Mouse (Mus musculus) thymus, adult 2 months (tissue): ENCODE results near the gene E2f1.

Experiments used
- CTCF ChIP-seq: fragments of 200-500 bp; IDR thresholded peaks from 2 replicates; pipeline ENCODE4 v1.5.1; 2012; ENCODE audit warnings: mild to moderate bottlenecking, control low read depth, low read length, moderate library complexity, borderline replicate concordance; ENCODE audit not compliant: control insufficient read depth, poor library complexity, insufficient read depth; ENCODE audit errors: extremely low read depth
- POLR2A ChIP-seq: fragments of 200-500 bp; IDR thresholded peaks from 2 replicates; pipeline ENCODE4 v1.6.1; 2012; ENCODE audit warnings: mild to moderate bottlenecking, low read length, control low read depth, moderate library complexity; ENCODE audit not compliant: control insufficient read depth, poor library complexity, insufficient read depth; ENCODE audit errors: extremely low read depth

DNA sequence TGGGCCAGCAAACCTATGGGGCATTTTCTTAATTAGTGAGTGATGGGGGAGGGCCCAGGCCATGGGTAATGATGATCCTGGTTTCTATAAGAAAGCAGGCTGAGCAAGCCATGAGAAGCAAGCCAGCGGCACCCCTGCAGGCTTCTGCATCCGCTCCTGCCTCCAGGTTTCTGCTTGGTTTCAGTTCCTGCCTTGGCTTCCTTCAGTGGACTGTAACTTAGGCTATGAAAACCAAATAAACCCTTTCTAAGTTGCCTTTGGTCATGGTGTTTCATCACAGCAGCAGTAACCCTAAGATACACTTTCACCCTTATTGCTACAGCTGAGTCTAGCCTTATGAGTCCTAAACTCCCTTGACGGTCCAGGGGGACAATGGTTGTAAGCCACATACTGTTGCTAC, 27.7 kb upstream of the E2f1 start:
- TF ChIP-seq CTCF (no peak), POLR2A (no peak)
